Mouse (Mus musculus): ENCODE data around the gene Mc1r. TPM values are rescaled to one million over a fixed set of nuclear protein-coding genes. Genes with fewer than 3 reads are reported as not detected.

Gene Mc1r
- polyA plus RNA-seq, 1 experiment = not detected

GRCm38 (mm10) chr8:123387041-123387440, 19.9 kb upstream of the Mc1r start:
- TF ChIP-seq POLR2A (IDR thresholded peaks at IDR 0.05; ENCODE audit: borderline replicate concordance, low read depth, low read length) (no peak), CTCF (IDR thresholded peaks at IDR 0.05; ENCODE audit: low read depth, low read length) (no peak)
- Histone ChIP-seq H3K4me3 (ENCODE audit: insufficient read depth, low read length) (no peak overlapping the region), H3K27ac (ENCODE audit: insufficient read depth, low read depth, low read length) (no peak overlapping the region), H3K4me1 (ENCODE audit: control insufficient read depth, insufficient read depth, low read length) (peaks cover 16% of the 10 kb centered on the region)

GRCm38 (mm10) chr8:123387801-123388200, 19.1 kb upstream of the Mc1r start:
- H3K4me1 ChIP-seq (ENCODE audit: control insufficient read depth, insufficient read depth, low read length) = peaks cover 16% of the 10 kb centered on the region
- no peak overlapping the region for H3K4me3 ChIP-seq (ENCODE audit: insufficient read depth, low read length)
- TF ChIP-seq CTCF (IDR thresholded peaks at IDR 0.05; ENCODE audit: low read depth, low read length) (no peak), POLR2A (IDR thresholded peaks at IDR 0.05; ENCODE audit: borderline replicate concordance, low read depth, low read length) (no peak)
- no peak overlapping the region for H3K27ac ChIP-seq (ENCODE audit: insufficient read depth, low read depth, low read length)

DNA sequence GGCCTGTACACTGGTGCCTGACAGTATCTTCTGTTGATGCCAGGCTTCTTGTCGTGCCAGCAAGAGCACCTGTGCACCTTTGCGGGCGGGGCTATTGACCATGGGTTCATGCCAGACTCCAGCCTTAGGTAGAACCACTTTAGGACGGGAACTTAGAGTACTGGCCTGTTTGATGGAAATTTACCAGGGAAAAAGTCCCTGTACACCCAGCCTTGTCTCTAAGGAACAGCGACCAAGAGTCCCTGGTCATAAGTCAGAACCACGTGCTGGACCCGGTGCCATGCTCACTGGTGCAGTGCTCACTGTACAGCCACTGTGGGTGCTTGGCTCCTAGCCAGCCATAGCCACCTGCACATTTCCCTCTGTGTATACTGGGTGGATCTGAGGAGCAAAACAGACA, 17.9 kb upstream of the Mc1r start:
- Histone ChIP-seq H3K4me1 (ENCODE audit: control insufficient read depth, insufficient read depth, low read length) (peaks cover 16% of the 10 kb centered on the region), H3K27ac (ENCODE audit: insufficient read depth, low read depth, low read length) (no peak overlapping the region), H3K4me3 (ENCODE audit: insufficient read depth, low read length) (no peak overlapping the region)
- TF ChIP-seq CTCF (IDR thresholded peaks at IDR 0.05; ENCODE audit: low read depth, low read length) (no peak), POLR2A (IDR thresholded peaks at IDR 0.05; ENCODE audit: borderline replicate concordance, low read depth, low read length) (no peak)

DNA sequence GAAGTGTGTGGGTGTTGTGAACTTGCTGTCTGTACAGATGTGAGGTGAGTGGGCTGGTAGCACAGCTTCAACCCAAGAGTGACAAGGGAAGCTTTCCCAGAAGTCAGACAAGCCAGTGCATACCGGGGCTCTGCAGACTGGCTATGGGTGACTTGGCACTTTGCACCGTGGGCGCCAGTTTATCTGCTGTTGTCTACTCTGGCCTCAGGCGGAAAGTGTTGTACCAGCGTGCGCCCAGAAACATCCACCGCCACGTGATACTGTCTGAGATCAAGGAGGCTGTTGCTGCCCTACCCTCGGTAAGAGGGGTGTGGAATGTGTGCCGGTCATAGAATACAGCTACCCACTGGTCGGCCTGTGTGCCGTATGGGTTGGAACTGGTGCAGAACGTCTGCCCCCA, 8.6 kb upstream of the Mc1r start:
- TF ChIP-seq POLR2A (IDR thresholded peaks at IDR 0.05; ENCODE audit: borderline replicate concordance, low read depth, low read length) (no peak), CTCF (IDR thresholded peaks at IDR 0.05; ENCODE audit: low read depth, low read length) (no peak)
- no peak overlapping the region for H3K27ac ChIP-seq (ENCODE audit: insufficient read depth, low read depth, low read length)
- no peak overlapping the region for H3K4me3 ChIP-seq (ENCODE audit: insufficient read depth, low read length)
- no peaks in the 10 kb centered on the region for H3K4me1 ChIP-seq (ENCODE audit: control insufficient read depth, insufficient read depth, low read length)

GRCm38 (mm10) chr8:123401936-123402335, 5.0 kb upstream of the Mc1r start:
- TF ChIP-seq CTCF (IDR thresholded peaks at IDR 0.05; ENCODE audit: low read depth, low read length) (no peak), POLR2A (IDR thresholded peaks at IDR 0.05; ENCODE audit: borderline replicate concordance, low read depth, low read length) (no peak)
- Histone ChIP-seq H3K4me3 (ENCODE audit: insufficient read depth, low read length) (no peak overlapping the region), H3K27ac (ENCODE audit: insufficient read depth, low read depth, low read length) (no peak overlapping the region), H3K4me1 (ENCODE audit: control insufficient read depth, insufficient read depth, low read length) (no peaks in the 10 kb centered on the region)

DNA sequence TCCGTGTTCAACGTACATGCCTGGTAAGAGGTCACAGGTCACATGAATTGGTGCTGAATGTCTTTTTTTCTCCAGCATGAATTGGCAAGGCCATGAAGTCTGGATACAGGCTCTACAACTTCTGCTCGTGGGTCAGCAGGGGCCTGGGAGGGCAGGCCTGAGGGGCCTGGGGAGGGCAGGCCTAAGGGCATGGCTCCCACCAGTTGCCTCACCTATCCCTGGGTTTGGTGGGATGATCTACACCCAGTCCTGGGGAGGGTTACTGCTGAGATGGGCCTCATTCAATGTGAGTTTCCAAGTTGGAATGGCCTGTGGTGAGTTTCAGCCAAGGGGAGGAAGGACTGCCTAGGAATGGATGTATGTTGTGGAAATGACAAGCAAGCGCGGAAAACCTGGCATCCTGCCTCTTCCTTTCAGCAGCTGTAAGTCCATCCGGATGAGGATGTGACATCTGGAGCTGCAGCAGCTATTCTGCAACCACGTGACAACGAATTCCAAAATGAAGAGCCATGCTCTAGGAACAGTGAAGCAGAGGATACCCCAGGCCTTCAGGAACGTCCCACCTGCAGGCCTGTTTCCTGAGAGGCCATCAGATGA, 4.1 kb upstream of the Mc1r start:
- no peak overlapping the region for H3K27ac ChIP-seq (ENCODE audit: insufficient read depth, low read depth, low read length)
- no peaks in the 10 kb centered on the region for H3K4me1 ChIP-seq (ENCODE audit: control insufficient read depth, insufficient read depth, low read length)
- no peak overlapping the region for H3K4me3 ChIP-seq (ENCODE audit: insufficient read depth, low read length)
- no peak for TF ChIP-seq CTCF (IDR thresholded peaks at IDR 0.05; ENCODE audit: low read depth, low read length)
- no peak for TF ChIP-seq POLR2A (IDR thresholded peaks at IDR 0.05; ENCODE audit: borderline replicate concordance, low read depth, low read length)

DNA sequence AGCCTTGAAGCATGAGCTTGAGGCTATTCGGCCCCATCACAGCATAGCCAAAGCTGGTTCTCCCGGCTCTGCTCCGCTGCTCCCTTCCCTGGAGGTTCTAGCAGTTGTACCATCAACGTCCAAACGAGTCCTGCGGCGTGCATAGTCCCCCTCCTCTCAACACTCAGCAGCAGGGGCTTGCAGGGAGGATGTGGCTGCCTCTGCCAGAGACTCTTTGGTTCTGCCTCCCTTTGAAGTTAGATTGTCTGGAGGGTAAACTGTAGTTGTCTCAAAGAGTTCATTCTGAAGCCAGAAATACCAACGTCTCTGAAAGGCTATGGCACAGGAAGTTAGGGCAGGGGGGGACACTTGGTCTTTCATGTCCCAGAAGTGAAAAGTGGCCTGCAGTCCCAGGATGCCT, 2.4 kb upstream of the Mc1r start:
- no peak overlapping the region for H3K4me3 ChIP-seq (ENCODE audit: insufficient read depth, low read length)
- TF ChIP-seq CTCF (IDR thresholded peaks at IDR 0.05; ENCODE audit: low read depth, low read length) = no peak
- TF ChIP-seq POLR2A (IDR thresholded peaks at IDR 0.05; ENCODE audit: borderline replicate concordance, low read depth, low read length) = no peak
- H3K27ac ChIP-seq (ENCODE audit: insufficient read depth, low read depth, low read length) = no peak overlapping the region
- H3K4me1 ChIP-seq (ENCODE audit: control insufficient read depth, insufficient read depth, low read length) = no peaks in the 10 kb centered on the region

GRCm38 (mm10) chr8:123407612-123408011, 705 bp downstream of the Mc1r start:
- TF ChIP-seq CTCF (IDR thresholded peaks at IDR 0.05; ENCODE audit: low read depth, low read length) (no peak), POLR2A (IDR thresholded peaks at IDR 0.05; ENCODE audit: borderline replicate concordance, low read depth, low read length) (no peak)
- no peaks in the 10 kb centered on the region for H3K4me1 ChIP-seq (ENCODE audit: control insufficient read depth, insufficient read depth, low read length)
- no peak overlapping the region for H3K27ac ChIP-seq (ENCODE audit: insufficient read depth, low read depth, low read length)
- H3K4me3 ChIP-seq (ENCODE audit: insufficient read depth, low read length) = no peak overlapping the region

GRCm38 (mm10) chr8:123408586-123409544, 2.0 kb downstream of the Mc1r start:
- H3K4me3 ChIP-seq (ENCODE audit: insufficient read depth, low read length) = no peak overlapping the region
- TF ChIP-seq POLR2A (IDR thresholded peaks at IDR 0.05; ENCODE audit: borderline replicate concordance, low read depth, low read length) (no peak), CTCF (IDR thresholded peaks at IDR 0.05; ENCODE audit: low read depth, low read length) (no peak)
- H3K27ac ChIP-seq (ENCODE audit: insufficient read depth, low read depth, low read length) = no peak overlapping the region
- no peaks in the 10 kb centered on the region for H3K4me1 ChIP-seq (ENCODE audit: control insufficient read depth, insufficient read depth, low read length)

GRCm38 (mm10) chr8:123410049-123410587, 3.2 kb downstream of the Mc1r start:
- H3K4me3 ChIP-seq (ENCODE audit: insufficient read depth, low read length) = no peak overlapping the region
- no peak for TF ChIP-seq CTCF (IDR thresholded peaks at IDR 0.05; ENCODE audit: low read depth, low read length)
- TF ChIP-seq POLR2A (IDR thresholded peaks at IDR 0.05; ENCODE audit: borderline replicate concordance, low read depth, low read length) = no peak
- no peak overlapping the region for H3K27ac ChIP-seq (ENCODE audit: insufficient read depth, low read depth, low read length)
- H3K4me1 ChIP-seq (ENCODE audit: control insufficient read depth, insufficient read depth, low read length) = no peaks in the 10 kb centered on the region

All from bone marrow macrophage, adult 2 months (primary cell).